Mouse (Mus musculus): ENCODE results near the gene Cacfd1.

Gene Cacfd1

DNA sequence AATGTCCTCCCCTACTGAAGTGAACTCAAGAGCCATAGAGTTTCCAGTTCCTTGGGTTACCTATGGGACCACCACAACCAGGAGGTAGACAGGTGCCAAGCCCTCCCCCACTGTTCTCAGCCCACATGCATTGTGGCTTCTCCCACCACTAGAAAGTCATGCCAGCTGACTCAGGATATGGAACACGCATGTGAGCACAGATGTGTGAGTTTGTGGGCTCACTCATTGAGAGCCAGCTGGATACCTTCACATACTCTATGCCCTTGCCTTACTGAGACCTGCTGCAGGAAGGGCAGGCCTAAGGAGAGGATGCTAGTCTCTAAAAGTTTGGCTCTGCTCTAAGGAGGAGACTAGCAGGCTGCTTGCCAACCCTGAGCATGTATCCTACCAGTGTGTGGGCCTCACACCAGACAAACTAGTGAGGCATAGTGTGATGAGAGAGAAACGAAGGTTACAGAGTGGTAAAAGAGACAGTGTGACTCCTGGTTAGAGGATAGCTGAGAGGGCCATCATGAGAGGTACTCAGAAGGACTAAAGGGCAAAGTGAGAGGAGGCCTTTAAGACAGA is 60.6 kb downstream of the Cacfd1 start:
- DNase-seq (ENCODE audit: low read depth, low spot score), result no peak
